Mouse (Mus musculus) E14TG2a.4 (cell line): ENCODE measurements around the gene Tspan10.

ENCODE experiments used
- H3K27me3 ChIP-seq: 2 replicates; pipeline ENCODE4 v1.6.1; 2014; ENCODE audit warnings: low read length, control low read depth; ENCODE audit not compliant: insufficient read depth
- H3K36me3 ChIP-seq: 2 replicates; pipeline ENCODE4 v1.6.1; 2014; ENCODE audit warnings: low read length, control low read depth; ENCODE audit not compliant: insufficient read depth
- H3K4me1 ChIP-seq: replicated peaks from 2 replicates; pipeline ENCODE4 v1.6.1; 2014; ENCODE audit warnings: low read depth, low read length, control low read depth
- H3K4me3 ChIP-seq: replicated peaks from 2 replicates; pipeline ENCODE4 v1.5.1; 2014; ENCODE audit warnings: mild to moderate bottlenecking, low read length
- H3K9me3 ChIP-seq: 2 replicates; pipeline ENCODE4 v1.6.1; 2014; ENCODE audit warnings: low read length, control low read depth
- CTCF ChIP-seq: conservative IDR thresholded peaks from 2 replicates; pipeline ENCODE4 v1.5.1; 2014; ENCODE audit warnings: low read length
- NANOG ChIP-seq: IDR thresholded peaks from 2 replicates; pipeline ENCODE4 v1.6.1; 2014; ENCODE audit warnings: borderline replicate concordance, low read length, mixed read lengths
- POU5F1 ChIP-seq: IDR thresholded peaks from 2 replicates; pipeline ENCODE4 v1.6.1; 2014; ENCODE audit warnings: low read length, borderline replicate concordance

Tspan10 gene

DNA sequence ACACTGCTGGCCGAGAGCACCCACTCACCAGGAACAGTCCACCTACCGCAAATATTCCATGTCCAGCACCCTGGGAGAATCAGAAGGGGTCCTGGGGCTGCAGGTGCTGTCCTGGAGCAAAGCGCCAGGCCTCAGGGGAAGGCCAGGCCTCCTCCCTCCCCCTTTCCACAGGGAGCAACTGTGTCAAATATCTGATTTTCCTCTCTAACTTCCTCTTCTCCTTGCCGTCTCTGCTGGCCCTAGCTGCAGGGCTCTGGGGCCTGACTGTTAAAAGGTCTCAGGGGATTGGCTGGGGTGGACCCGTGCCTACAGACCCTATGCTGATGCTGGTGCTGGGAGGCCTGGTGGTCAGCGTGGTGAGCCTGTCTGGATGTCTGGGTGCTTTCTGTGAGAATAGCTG, 1.7 kb downstream of the Tspan10 start:
- TF ChIP-seq CTCF (no peak), POU5F1 (no peak)
- H3K4me3 ChIP-seq, result no peak overlapping the region
- no peaks in the 10 kb centered on the region for H3K36me3 ChIP-seq

DNA sequence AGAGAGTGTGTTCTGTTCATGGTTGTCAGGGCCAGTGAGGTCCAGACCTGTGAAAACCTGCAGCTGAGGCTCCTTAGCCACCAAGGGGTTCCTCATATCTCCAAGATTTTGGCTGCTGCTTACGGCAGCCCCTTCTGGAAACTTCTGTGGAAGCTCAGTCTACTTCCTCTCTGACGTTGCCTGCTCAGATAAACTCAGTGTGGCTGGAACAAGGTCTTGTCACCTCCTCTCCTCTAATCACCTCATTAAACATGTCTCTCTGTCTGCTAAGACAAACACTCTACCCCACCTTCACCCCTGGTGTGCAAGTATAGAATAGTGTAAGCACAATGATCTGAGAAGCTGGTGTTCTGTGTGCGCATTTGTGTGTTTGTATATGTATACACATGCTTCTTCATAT, 3.0 kb downstream of the Tspan10 start:
- Histone ChIP-seq H3K36me3 (no peaks in the 10 kb centered on the region), H3K9me3 (no peaks in the 10 kb centered on the region)
- TF ChIP-seq NANOG, result no peak

More for the DNA sequence above, 1.7 kb downstream of the Tspan10 start:
- H3K9me3 ChIP-seq, result no peaks in the 10 kb centered on the region
- no peaks in the 10 kb centered on the region for H3K27me3 ChIP-seq
- peaks cover 11% of the 10 kb centered on the region for H3K4me1 ChIP-seq

DNA sequence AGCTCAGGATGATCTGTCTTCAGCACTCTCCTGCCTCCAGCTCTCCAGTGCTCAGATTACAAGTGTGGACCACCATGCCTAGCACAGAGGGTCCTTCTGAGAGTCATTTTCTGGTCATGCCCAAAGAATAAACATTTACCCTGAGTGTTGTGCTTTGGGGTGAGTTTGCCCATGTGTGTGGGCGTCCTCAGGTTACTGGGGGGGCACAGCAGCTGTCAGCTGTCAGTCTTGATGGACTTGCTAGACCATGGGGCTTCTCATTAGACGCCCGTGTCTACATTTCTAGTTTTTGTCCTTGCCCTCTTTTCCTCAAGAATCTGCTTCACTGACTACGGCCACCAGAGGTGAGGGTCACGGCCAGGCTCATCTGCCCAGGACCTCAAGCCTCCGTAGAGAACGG, 4.7 kb downstream of the Tspan10 start:
- TF ChIP-seq POU5F1 (no peak), CTCF (no peak), NANOG (no peak)
- Histone ChIP-seq H3K36me3 (no peaks in the 10 kb centered on the region), H3K27me3 (no peaks in the 10 kb centered on the region), H3K4me3 (no peak overlapping the region), H3K4me1 (peaks cover 11% of the 10 kb centered on the region), H3K9me3 (no peaks in the 10 kb centered on the region)

More for the DNA sequence above, 3.0 kb downstream of the Tspan10 start:
- peaks cover 11% of the 10 kb centered on the region for H3K4me1 ChIP-seq
- no peak overlapping the region for H3K4me3 ChIP-seq
- H3K27me3 ChIP-seq, result no peaks in the 10 kb centered on the region

DNA sequence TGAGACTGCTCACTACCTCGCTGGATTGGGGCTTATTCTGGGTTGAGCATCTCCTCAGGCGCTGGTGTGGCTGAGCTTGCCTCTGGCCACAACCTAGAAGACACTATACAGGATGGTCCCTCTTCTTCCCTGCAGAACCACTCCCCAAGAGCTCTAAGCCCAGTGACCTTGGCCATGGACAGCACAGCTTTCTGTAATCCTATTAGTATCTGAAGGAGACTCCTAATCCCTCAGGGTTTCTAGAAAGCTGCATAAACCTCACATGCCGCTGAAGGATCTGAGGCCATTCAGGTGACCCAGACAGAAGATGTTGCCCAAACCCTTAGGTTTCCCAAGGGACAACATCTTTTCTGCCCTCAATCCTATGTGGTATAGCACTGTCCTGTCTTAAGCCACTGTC, 9.8 kb downstream of the Tspan10 start:
- no peak overlapping the region for H3K4me3 ChIP-seq
- TF ChIP-seq NANOG (no peak), CTCF (no peak), POU5F1 (no peak)
- peaks cover 8% of the 10 kb centered on the region for H3K36me3 ChIP-seq
- H3K27me3 ChIP-seq, result peaks cover 5% of the 10 kb centered on the region; the same call in 1 of the 2 replicates
- peaks cover 21% of the 10 kb centered on the region for H3K4me1 ChIP-seq
- H3K9me3 ChIP-seq, result peaks cover 14% of the 10 kb centered on the region

DNA sequence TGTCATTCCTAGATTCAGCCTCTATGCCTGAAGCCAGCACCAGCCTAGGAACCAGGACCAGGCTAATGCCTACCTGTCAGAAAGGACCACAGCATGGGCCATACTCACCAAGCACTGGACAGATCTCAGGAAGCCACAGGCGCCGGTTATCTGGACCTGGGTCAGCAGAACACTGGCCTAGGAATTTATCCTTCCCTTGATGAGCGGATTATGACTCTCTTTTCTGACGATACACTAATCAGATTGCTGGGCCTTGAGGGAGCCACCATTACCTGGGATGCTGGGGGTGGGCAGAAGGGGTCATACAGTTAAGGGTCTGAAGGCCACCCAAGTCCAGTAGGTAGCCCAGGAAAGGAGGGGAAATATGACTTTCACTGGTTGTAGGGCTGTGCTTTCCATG, 10.9 kb downstream of the Tspan10 start, which contains the start of gene Pde6g:
Gene Pde6g, minus strand, starts transcription at position 195 of the 400 bp plus-strand sequence.
- Histone ChIP-seq H3K4me3 (no peak within 1 kb of the TSS), H3K27me3 (peaks cover 9% of the 10 kb centered on the region; the same call in 1 of the 2 replicates), H3K9me3 (peaks cover 14% of the 10 kb centered on the region), H3K36me3 (peaks cover 8% of the 10 kb centered on the region), H3K4me1 (peaks cover 18% of the 10 kb centered on the region)
- TF ChIP-seq NANOG (no peak), POU5F1 (no peak), CTCF (no peak)

DNA sequence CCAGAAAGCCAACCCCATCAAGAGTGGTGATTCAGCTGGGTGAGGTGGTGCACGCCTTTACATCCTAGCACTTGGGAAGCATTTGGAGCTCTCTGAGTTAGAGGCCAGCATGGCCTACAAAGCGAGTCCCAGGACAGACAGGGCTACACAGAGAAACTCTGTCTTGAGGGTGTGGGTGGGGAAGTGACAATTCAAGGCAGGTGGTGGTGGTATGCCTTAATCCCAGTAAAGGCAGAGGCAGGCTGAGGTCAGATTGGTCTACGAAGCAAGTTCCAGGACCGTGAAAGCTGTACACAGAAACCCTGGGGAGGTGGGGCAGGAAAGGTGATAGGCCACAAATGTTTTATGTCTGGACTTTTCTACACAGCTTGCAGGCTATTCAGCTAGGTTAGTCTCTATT, 12.5 kb downstream of the Tspan10 start:
- Histone ChIP-seq H3K9me3 (peaks cover 14% of the 10 kb centered on the region), H3K27me3 (peaks cover 9% of the 10 kb centered on the region; the same call in 1 of the 2 replicates), H3K36me3 (peaks cover 16% of the 10 kb centered on the region), H3K4me1 (peaks cover 31% of the 10 kb centered on the region), H3K4me3 (no peak overlapping the region)
- no peak for TF ChIP-seq NANOG
- TF ChIP-seq CTCF, result no peak
- TF ChIP-seq POU5F1, result no peak

DNA sequence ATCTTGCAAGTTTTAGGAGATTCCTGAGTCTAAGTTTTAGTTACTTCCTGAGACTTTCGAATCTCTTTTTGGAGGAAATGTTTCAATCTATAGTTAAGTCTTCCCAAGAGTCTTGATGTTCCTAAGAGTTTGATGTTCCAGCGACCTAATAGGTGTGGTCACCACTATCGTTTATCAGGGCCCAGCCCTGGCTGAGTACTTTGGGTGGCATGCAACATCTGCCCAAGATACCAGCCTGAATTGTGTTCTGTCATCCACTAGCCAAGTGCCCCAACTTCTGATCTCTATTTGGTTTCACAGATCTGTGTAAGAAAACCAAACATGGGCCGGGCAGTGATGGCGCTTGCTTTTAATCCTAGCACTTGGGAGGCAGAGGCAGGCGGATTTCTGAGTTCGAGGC, 13.0 kb downstream of the Tspan10 start:
- H3K4me3 ChIP-seq, result no peak overlapping the region
- no peak for TF ChIP-seq CTCF
- TF ChIP-seq NANOG, result no peak
- no peak for TF ChIP-seq POU5F1
- H3K4me1 ChIP-seq, result peaks cover 32% of the 10 kb centered on the region
- H3K36me3 ChIP-seq, result peaks cover 20% of the 10 kb centered on the region
- peaks cover 9% of the 10 kb centered on the region; the same call in 1 of the 2 replicates for H3K27me3 ChIP-seq
- peaks cover 14% of the 10 kb centered on the region for H3K9me3 ChIP-seq

DNA sequence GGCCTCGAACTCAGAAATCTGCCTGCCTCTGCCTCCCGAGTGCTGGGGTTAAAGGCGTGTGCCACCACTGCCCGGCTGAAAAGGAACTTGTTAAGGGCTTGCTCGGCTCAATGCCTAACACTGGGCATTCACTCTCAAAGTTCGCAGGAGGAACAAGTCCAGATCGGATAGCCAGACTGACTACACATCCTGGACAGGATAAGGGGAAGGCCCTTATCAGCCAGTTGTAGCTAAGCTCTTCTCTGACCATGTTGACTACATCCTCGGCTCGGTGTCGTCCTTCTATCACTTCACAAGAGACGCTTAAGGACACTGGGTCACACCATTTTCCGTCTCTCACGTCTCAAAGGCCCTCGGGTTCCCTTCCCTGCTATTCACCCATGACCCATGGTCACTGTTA, 14.9 kb downstream of the Tspan10 start:
- TF ChIP-seq NANOG, result no peak
- no peak for TF ChIP-seq POU5F1
- no peak for TF ChIP-seq CTCF
- H3K27me3 ChIP-seq, result peaks cover 9% of the 10 kb centered on the region; the same call in 1 of the 2 replicates
- H3K9me3 ChIP-seq, result peaks cover 14% of the 10 kb centered on the region
- peaks cover 39% of the 10 kb centered on the region for H3K36me3 ChIP-seq
- H3K4me1 ChIP-seq, result peaks cover 43% of the 10 kb centered on the region
- H3K4me3 ChIP-seq, result peak overlapping the region; percentile 92

DNA sequence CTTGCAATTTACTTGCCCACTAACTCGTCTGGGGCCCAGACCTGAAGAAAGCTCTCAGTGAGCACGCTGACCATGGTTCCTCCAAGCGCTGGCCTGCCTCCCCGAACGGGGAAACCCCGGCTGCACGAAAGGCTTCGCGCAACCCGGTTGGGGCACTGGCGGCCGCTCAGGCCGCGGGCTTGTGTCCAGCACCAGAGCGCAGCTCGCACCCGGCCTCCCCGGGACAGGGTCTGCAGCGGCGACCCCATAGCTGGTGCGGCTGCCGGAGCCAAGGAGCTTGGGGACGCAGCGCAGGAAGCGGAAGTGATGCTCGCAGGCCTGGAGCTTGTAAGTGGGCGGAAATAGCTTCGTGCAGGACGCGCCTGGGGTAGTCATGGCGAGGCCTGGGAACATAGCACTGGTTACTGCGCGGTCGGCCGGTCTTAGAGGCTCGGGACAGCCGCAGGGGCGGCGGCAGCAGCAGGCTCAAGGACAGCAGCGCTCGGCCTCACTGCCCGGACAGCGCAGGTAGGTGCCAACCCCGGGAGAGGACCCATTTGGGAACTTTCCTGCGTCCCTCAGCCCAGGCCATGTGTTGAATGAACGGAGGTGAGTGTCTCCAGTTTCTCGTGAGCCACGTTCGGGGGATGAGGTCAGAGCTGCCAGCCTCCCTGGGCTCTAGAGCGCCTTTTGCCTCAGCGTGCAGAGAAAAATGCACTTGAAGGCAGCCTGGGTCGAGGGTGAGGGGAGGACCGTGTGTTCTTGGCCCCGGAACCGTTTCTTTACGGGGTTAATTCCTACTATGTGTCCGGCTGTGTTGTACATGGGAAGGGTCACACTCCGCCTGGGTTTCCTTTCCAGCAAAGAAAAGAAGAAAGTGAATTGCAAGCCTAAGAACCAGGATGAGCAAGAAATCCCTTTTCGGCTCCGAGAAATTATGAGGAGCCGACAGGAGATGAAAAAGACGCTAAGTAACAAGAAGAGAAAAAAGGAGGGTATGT, 15.6 kb downstream of the Tspan10 start, which contains the start of the genes Oxld1 and Ccdc137:
Gene Oxld1, minus strand, starts transcription at position 297 of the 980 bp plus-strand sequence.
Gene Ccdc137, plus strand, starts transcription at position 344 of the 980 bp plus-strand sequence.
- H3K36me3 ChIP-seq, result peaks cover 46% of the 10 kb centered on the region
- H3K4me3 ChIP-seq, result peak within 1 kb of the TSS; percentile 92
- H3K4me1 ChIP-seq, result peaks cover 44% of the 10 kb centered on the region
- peaks cover 7% of the 10 kb centered on the region for H3K9me3 ChIP-seq
- no peak for TF ChIP-seq POU5F1
- no peak for TF ChIP-seq CTCF
- no peak for TF ChIP-seq NANOG
- H3K27me3 ChIP-seq, result peaks cover 6% of the 10 kb centered on the region; the same call in 1 of the 2 replicates
